Mouse (Mus musculus) hindbrain, embryonic 16.5 days (tissue): ENCODE measurements around the gene Shld2. TPM values are rescaled to one million over a fixed set of nuclear protein-coding genes. Genes with fewer than 3 reads are reported as not detected.

Experiments used
- ATAC-seq: fragments of 200-750 bp; cut with Nextera tagmentation; 2 replicates; pipeline ENCODE4 v1.8.0; 2017; ENCODE audit warnings: moderate TSS enrichment, moderate library complexity
- H3K27ac ChIP-seq: fragments of 300-500 bp; sonication (generic); 2 replicates; pipeline ENCODE4 v1.5.1; 2014; ENCODE audit warnings: low read depth, mild to moderate bottlenecking, control low read depth, low read length, moderate library complexity
- H3K27me3 ChIP-seq: fragments of 300-500 bp; sonication (generic); replicated peaks from 2 replicates; pipeline ENCODE4 v1.6.1; 2014; ENCODE audit warnings: low read length; ENCODE audit not compliant: control insufficient read depth, insufficient read depth
- H3K36me3 ChIP-seq: fragments of 300-500 bp; sonication (generic); 2 replicates; pipeline ENCODE4 v1.6.1; 2014; ENCODE audit warnings: mild to moderate bottlenecking, low read length, moderate library complexity, mixed read lengths; ENCODE audit not compliant: control insufficient read depth, insufficient read depth
- H3K4me1 ChIP-seq: fragments of 300-500 bp; sonication (generic); 2 replicates; pipeline ENCODE4 v1.6.1; 2014; ENCODE audit warnings: low read depth, low read length; ENCODE audit not compliant: control insufficient read depth, insufficient read depth
- H3K4me2 ChIP-seq: fragments of 300-500 bp; sonication (generic); 2 replicates; pipeline ENCODE4 v1.6.1; 2014; ENCODE audit warnings: mild to moderate bottlenecking, low read length, control low read depth, moderate library complexity
- H3K4me3 ChIP-seq: fragments of 300-500 bp; sonication (generic); 2 replicates; pipeline ENCODE4 v1.5.1; 2014; ENCODE audit warnings: mild to moderate bottlenecking, low read length, control low read depth, moderate library complexity
- H3K9ac ChIP-seq: fragments of 300-500 bp; sonication (generic); 2 replicates; pipeline ENCODE4 v1.6.1; 2014; ENCODE audit warnings: low read depth, mild to moderate bottlenecking, control low read depth, low read length, moderate library complexity
- H3K9me3 ChIP-seq: fragments of 300-500 bp; sonication (generic); 2 replicates; pipeline ENCODE4 v1.6.1; 2014; ENCODE audit warnings: mild to moderate bottlenecking, low read length, moderate library complexity; ENCODE audit not compliant: control insufficient read depth
- WGBS: fragments of 180-500 bp; shearing (Covaris S2); extraction: QIAGEN DNeasy Blood & Tissue Kit; methylation state at CpG from one replicate; pipeline ENCODE4 v1.1.7; 2014; 5-methylcytosine and 5-hydroxymethylcytosine counted together
- polyA plus RNA-seq: library from polyadenylated mRNA; unstranded; fragments of >200 nt; fragmentation: Nextera tagmentation; extraction: Ambion mirVana; gene quantifications from 2 replicates; pipeline ENCODE4 v1.2.1, GENCODE M21; 2015

Gene Shld2
- polyA plus RNA-seq, 1 experiment from 2014 or later, result 5.8 TPM

DNA sequence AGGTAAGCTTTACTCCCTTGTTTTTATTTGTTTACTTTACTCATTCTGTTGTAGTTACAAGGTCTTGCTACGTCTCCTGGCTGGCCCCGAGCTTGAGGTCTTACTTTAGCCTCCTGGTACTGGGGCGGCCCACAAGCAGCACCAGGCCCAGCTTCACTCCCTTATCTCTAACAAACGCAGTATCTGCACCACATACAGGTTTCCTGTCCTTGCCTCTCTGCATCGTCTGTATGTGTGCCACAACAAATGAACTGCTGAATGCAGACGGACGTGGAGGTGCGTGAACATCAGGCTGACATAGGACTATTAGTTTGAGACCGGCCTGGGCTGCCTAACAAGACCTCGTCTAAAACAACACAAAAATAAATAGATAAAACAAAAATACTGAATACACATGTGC is 70.0 kb downstream of the Shld2 start:
- Histone ChIP-seq H3K36me3 (no peaks in the 10 kb centered on the region), H3K9me3 (no peaks in the 10 kb centered on the region), H3K27ac (no peak overlapping the region), H3K4me3 (no peak overlapping the region), H3K4me2 (no peak overlapping the region), H3K9ac (no peak overlapping the region), H3K4me1 (no peaks in the 10 kb centered on the region), H3K27me3 (no peaks in the 10 kb centered on the region)
- 92% methylated on average over 10 of the region's 10 CpGs for WGBS
- ATAC-seq, result no peak

DNA sequence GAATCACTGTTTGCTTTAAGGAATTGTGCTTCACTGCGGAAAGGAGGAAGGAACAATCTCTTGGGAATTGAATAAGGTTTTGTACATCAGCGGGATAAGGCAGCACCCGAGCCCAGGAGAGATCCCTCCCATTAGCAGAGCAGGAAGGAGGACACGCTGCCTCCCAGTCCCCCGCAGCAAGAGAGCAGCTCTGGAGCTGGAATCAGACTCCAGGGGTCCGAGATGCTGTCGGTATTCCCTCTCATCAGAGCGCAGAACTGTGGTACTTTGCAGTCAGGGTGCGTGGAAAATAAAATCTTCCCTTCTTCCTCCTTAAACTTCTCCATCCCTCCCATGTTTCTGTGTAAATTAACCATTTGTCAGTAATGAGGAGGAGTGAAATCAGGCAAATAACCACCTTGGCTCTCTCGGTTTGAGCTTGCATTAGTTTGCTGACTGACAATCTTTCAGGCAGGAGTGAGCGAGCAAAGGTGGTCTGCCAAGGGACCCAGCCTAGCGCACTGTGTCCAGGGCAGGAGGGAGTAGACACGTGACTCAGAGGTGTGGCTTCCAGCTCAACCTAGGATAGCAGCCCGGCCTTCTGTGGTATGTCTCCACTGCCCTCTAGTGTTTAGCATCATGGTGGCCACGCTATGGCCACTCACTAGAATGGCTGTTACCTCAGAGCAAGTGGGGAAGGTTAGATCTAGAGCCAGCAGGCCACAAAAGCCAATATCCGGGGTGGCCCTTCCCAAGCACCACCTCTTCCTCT is 75.5 kb downstream of the Shld2 start:
- Histone ChIP-seq H3K9me3 (no peaks in the 10 kb centered on the region), H3K4me1 (peaks cover 5% of the 10 kb centered on the region), H3K4me2 (peak overlapping the region; percentile 86), H3K4me3 (peak overlapping the region; percentile 42), H3K27ac (0 out of 2 replicates have a peak overlapping the region, but pooled peaks have one; percentile 12), H3K27me3 (no peaks in the 10 kb centered on the region), H3K9ac (peak overlapping the region; percentile 65), H3K36me3 (no peaks in the 10 kb centered on the region)
- ATAC-seq, result peak; percentile 98
- 3% methylated on average over 16 of the region's 16 CpGs for WGBS

DNA sequence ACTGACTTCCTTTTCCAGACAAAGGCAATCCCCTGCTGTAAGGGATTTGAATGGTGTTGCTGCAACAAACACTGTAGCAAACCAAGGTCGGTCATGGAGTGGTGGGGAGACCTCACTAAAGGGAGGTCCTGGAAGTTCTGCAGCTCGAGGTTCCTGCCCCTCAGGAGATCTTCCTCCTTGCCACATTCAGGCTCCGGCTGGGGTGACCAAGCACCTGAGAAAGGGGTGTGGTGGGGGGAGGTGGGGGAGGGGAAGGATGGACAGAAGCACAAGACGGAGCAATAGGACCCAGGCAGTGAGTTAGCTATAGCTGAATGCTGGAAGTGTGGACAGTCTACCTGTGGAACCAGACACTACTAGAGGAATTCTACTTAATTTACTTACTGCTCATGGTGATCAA is 76.4 kb downstream of the Shld2 start:
- ATAC-seq, result no peak
- 54% methylated on average over 4 of the region's 4 CpGs for WGBS
- Histone ChIP-seq H3K4me2 (no peak overlapping the region), H3K9me3 (no peaks in the 10 kb centered on the region), H3K27ac (no peak overlapping the region), H3K27me3 (no peaks in the 10 kb centered on the region), H3K4me3 (no peak overlapping the region), H3K4me1 (peaks cover 5% of the 10 kb centered on the region), H3K36me3 (no peaks in the 10 kb centered on the region), H3K9ac (no peak overlapping the region)

DNA sequence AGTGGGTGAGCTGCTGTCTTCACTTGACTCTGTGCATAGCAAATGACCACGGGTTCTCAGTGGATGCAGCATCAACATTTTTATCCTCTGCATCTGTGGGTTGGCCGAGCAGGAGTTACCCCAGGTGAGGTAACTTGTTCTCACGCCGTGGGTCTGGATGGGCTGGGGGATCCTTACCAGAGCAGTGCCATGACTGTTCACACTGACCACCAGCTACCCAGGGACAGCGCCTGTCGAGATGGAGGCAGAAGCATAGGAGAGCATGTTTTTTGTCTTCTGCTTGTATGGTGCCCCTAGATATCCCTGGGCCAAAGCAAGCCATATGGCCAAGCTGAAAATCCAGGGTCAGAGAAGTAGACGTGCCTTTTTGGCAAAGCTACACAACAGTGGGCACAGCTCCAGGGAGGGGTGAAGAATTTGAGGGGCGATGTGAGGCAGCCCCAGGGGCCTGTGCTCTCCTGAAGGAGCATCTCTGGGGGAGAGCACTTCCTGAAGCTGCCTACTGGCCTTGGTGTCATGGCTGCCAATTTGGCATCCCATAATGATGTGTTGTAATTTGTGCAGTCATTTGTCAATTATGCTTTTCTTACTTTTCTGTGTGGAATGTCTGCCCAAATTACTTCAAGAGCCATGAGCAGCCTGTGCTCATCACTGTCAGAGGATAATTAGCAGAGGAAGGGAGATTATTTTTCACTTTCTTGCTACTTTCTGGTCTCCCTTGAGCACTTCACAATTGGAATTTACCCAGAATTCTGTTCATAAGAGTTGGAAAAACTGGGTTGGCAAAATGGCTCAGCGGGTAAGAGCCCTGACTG is 77.2 kb downstream of the Shld2 start:
- H3K27me3 ChIP-seq, result no peaks in the 10 kb centered on the region
- no peak overlapping the region for H3K4me3 ChIP-seq
- WGBS, result 73% methylated on average over 9 of the region's 9 CpGs
- no peaks in the 10 kb centered on the region for H3K9me3 ChIP-seq
- H3K27ac ChIP-seq, result no peak overlapping the region
- no peak for ATAC-seq
- peaks cover 5% of the 10 kb centered on the region for H3K4me1 ChIP-seq
- H3K36me3 ChIP-seq, result no peaks in the 10 kb centered on the region
- no peak overlapping the region for H3K4me2 ChIP-seq
- no peak overlapping the region for H3K9ac ChIP-seq

DNA sequence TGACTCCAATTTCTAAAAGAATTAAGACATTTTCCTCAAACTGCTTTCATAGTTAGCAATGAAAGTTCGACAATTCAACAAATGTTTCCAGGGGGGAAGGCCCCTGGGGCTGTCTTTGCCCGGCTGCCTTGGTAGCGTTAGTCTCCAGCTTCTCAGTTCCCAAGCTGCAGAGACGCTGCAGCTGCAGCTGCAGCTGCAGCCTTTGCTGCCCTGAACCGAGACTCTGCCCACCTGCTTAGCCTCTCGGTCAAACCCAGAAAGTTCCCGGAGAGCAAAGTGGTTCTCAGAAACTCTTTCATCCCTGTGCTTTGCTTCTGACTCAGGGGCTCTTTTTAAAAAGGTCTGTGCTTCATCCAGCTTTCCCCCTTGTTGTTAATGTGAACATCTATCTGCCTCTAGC is 78.0 kb downstream of the Shld2 start:
- Histone ChIP-seq H3K9me3 (no peaks in the 10 kb centered on the region), H3K27me3 (no peaks in the 10 kb centered on the region), H3K27ac (no peak overlapping the region), H3K4me3 (no peak overlapping the region), H3K4me1 (peaks cover 5% of the 10 kb centered on the region), H3K9ac (no peak overlapping the region), H3K4me2 (no peak overlapping the region), H3K36me3 (no peaks in the 10 kb centered on the region)
- 50% methylated on average over 7 of the region's 7 CpGs for WGBS
- ATAC-seq, result no peak

DNA sequence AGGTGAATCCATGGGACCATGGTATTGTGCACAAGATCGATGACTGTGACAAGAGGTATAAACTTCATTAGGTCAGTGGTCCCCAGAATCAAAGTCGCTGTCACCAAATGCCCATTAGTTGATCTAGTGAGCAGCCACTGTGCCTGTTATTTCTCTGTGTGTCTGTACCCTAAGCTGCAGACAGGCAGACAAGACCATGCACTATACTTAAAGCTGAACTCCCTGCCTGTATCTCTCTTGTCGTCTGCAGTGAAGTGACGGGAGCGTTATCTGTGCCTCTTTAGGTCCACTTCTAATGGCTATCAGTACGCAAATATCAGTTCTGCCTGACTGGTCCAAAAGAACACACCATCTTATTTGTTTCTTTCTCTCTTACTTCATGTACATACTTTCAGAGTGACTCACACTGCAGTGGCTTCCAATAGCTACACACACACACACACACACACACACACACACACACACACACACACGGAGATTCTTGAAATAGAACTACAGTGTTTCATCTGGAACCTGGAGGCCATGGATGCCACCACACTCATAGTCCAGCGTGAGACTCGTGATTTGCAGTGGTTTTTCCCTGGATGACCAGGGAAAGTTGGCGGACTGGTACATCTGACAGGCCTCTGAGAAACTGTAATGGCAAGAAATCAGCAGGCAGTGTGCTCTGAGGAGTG is 81.3 kb downstream of the Shld2 start:
- WGBS, result 92% methylated on average over 10 of the region's 10 CpGs
- no peaks in the 10 kb centered on the region for H3K36me3 ChIP-seq

DNA sequence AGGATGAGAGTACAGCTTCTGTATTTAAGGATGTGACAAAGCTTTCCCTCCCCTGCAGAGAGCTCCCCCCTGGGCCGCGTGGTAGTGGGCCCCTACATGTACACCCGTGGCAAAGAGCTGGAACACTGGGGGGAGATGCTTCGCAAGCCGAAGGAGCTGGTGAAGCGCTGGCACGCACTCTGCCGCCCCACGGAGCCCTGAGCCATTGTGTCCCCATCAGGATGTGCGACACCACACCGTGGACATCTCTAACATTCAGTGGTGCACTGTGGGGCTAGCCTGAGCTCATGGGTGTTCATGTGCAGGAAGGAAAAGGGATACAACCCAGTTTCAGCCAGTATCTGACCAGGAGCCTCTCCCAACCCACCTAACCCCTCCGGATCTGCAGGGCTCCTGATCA is 82.3 kb downstream of the Shld2 start:
- H3K9me3 ChIP-seq, result no peaks in the 10 kb centered on the region
- H3K4me3 ChIP-seq, result no peak overlapping the region
- H3K9ac ChIP-seq, result no peak overlapping the region
- 80% methylated on average over 12 of the region's 12 CpGs for WGBS
- H3K27me3 ChIP-seq, result no peaks in the 10 kb centered on the region
- no peak for ATAC-seq
- H3K4me2 ChIP-seq, result no peak overlapping the region
- H3K36me3 ChIP-seq, result no peaks in the 10 kb centered on the region
- H3K4me1 ChIP-seq, result no peaks in the 10 kb centered on the region
- H3K27ac ChIP-seq, result no peak overlapping the region

More for the DNA sequence above, 81.3 kb downstream of the Shld2 start:
- H3K27me3 ChIP-seq, result no peaks in the 10 kb centered on the region
- no peak for ATAC-seq
- no peaks in the 10 kb centered on the region for H3K9me3 ChIP-seq
- no peak overlapping the region for H3K27ac ChIP-seq
- no peak overlapping the region for H3K9ac ChIP-seq
- no peaks in the 10 kb centered on the region for H3K4me1 ChIP-seq
- H3K4me3 ChIP-seq, result no peak overlapping the region
- H3K4me2 ChIP-seq, result no peak overlapping the region

DNA sequence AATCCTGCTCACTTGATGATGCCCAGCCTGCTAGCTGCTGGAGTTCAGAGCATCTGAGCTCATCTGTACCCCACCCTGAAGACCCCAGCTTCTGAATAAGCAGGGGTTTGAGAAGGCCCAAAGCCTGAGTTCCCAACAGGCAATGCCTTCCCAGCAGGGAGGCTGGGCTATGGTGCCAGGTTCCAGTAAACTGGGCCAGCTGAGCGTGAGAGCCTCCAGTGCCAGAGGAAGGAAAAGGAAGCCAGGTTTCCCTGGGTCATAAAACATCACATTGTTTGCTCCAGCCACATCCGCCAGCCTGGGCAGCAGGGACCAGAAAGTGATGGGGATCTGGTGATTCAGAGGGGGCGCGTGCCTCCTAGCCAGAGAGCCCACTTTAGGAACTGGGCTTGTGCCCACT is 83.7 kb downstream of the Shld2 start:
- no peaks in the 10 kb centered on the region for H3K27me3 ChIP-seq
- no peak overlapping the region for H3K9ac ChIP-seq
- no peak overlapping the region for H3K4me2 ChIP-seq
- WGBS, result 77% methylated on average over 4 of the region's 4 CpGs
- H3K27ac ChIP-seq, result no peak overlapping the region
- no peaks in the 10 kb centered on the region for H3K36me3 ChIP-seq
- no peak overlapping the region for H3K4me3 ChIP-seq
- no peak; the same call in 1 of the 2 replicates for ATAC-seq
- no peaks in the 10 kb centered on the region for H3K9me3 ChIP-seq
- no peaks in the 10 kb centered on the region for H3K4me1 ChIP-seq

DNA sequence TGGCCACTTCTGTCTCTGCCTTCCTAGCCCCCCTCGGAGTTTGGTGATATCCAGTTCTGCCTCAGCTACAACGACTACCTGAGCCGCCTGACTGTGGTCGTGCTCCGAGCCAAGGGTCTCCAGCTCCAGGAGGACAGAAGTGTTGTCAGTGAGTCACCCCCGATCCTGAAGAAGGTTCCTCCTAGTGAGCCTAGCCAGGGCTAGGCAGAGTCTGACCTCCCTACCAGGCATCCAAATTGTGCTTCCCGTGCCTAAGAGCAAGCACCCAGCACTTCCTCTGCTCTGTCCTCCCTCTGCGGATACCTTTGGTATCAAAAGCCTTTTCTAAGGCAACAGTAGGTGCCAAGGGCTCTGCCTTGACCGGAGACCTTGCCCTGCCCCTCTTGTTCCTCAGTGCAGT is 84.3 kb downstream of the Shld2 start:
- ATAC-seq, result no peak

More for the DNA sequence above, 84.3 kb downstream of the Shld2 start:
- no peak overlapping the region for H3K9ac ChIP-seq
- no peak overlapping the region for H3K27ac ChIP-seq
- 87% methylated on average over 9 of the region's 9 CpGs for WGBS
- H3K4me2 ChIP-seq, result no peak overlapping the region
- H3K27me3 ChIP-seq, result no peaks in the 10 kb centered on the region
- no peaks in the 10 kb centered on the region for H3K9me3 ChIP-seq
- H3K4me3 ChIP-seq, result no peak overlapping the region
- H3K36me3 ChIP-seq, result no peaks in the 10 kb centered on the region
- no peaks in the 10 kb centered on the region for H3K4me1 ChIP-seq
